Mouse (Mus musculus): ENCODE measurements around the gene Acaa1b. TPM values are rescaled to one million over a fixed set of nuclear protein-coding genes. Genes with fewer than 3 reads are reported as not detected.

Acaa1b gene
- polyA plus RNA-seq, 1 experiment from 2014 or later = 16.4 TPM

DNA sequence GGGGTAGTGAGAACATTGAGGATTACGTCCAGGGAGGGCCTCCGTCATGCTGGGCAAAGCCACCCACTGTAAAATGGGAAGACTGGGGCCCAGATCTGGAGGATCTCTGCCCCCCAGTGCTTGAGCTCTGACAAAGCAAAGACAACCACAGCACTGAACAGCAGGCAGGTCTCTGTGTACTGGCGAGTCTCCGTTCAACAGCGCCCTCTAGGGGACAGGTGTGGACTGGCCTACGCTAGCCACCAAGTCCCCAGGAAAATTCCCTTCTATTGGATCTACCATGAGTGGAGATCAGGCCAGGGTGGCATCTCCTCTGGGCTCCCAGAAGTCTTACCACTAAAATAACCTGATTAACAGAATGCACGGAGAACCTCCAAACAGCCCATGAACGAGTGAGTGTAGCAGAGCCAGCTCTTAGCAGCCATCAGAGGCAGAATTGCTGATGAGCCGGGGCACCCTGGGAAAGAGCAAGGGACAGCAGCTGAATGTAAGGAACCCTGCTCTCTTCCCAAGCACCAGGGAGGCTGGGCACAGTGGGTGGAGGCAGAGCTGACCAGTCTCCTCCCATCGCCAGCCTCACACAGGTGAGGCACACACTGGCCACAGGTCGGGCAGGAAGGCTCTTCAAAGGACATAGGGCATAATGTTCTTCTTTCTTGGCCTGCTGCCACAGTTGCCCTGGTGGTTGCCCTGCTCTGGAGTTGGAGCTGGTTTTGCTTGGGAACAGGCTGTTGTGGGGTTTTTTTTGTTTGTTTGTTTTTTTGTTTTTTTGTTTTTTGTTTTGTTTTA, 35.5 kb upstream of the Acaa1b start:
- peak; percentile 78 for ATAC-seq
- no peak overlapping the region for H3K4me2 ChIP-seq (replicated peaks; ENCODE audit: low read depth)
- 30% methylated on average over 11 of the region's 11 CpGs for WGBS
- no peaks in the 10 kb centered on the region for H3K4me1 ChIP-seq (replicated peaks; ENCODE audit: control insufficient read depth, insufficient read depth, low read length)
- no peak overlapping the region for H3K4me3 ChIP-seq (ENCODE audit: low read depth, low read length)
- no peak overlapping the region for H3K27ac ChIP-seq (ENCODE audit: low read depth, low read length)
- TF ChIP-seq CTCF (IDR thresholded peaks at IDR 0.05; ENCODE audit: low read depth) = peak; percentile 89
- H3K36me3 ChIP-seq (ENCODE audit: control insufficient read depth, insufficient read depth) = no peaks in the 10 kb centered on the region
- H3K9ac ChIP-seq (ENCODE audit: low read depth, low read length) = no peak overlapping the region
- no peaks in the 10 kb centered on the region for H3K9me3 ChIP-seq (ENCODE audit: control insufficient read depth)
- H3K27me3 ChIP-seq (replicated peaks; ENCODE audit: control insufficient read depth, insufficient read depth, low read length) = no peaks in the 10 kb centered on the region

GRCm38 (mm10) chr9:119181241-119181728, 24.4 kb upstream of the Acaa1b start:
- Histone ChIP-seq H3K27ac (ENCODE audit: low read depth, low read length) (no peak overlapping the region), H3K4me3 (ENCODE audit: low read depth, low read length) (no peak overlapping the region), H3K9ac (ENCODE audit: low read depth, low read length) (no peak overlapping the region), H3K4me2 (replicated peaks; ENCODE audit: low read depth) (no peak overlapping the region), H3K36me3 (ENCODE audit: control insufficient read depth, insufficient read depth) (no peaks in the 10 kb centered on the region), H3K4me1 (replicated peaks; ENCODE audit: control insufficient read depth, insufficient read depth, low read length) (no peaks in the 10 kb centered on the region), H3K27me3 (replicated peaks; ENCODE audit: control insufficient read depth, insufficient read depth, low read length) (no peaks in the 10 kb centered on the region), H3K9me3 (ENCODE audit: control insufficient read depth) (no peaks in the 10 kb centered on the region)
- TF ChIP-seq CTCF (IDR thresholded peaks at IDR 0.05; ENCODE audit: low read depth) = no peak
- WGBS = 31% methylated on average over 3 of the region's 3 CpGs
- ATAC-seq = no peak

- WGBS = 85% methylated on average over 11 of the region's 11 CpGs
- Histone ChIP-seq H3K4me3 (ENCODE audit: low read depth, low read length) (no peak overlapping the region), H3K9ac (ENCODE audit: low read depth, low read length) (no peak overlapping the region), H3K9me3 (ENCODE audit: control insufficient read depth) (no peaks in the 10 kb centered on the region), H3K27me3 (replicated peaks; ENCODE audit: control insufficient read depth, insufficient read depth, low read length) (no peaks in the 10 kb centered on the region), H3K36me3 (ENCODE audit: control insufficient read depth, insufficient read depth) (no peaks in the 10 kb centered on the region), H3K4me1 (replicated peaks; ENCODE audit: control insufficient read depth, insufficient read depth, low read length) (no peaks in the 10 kb centered on the region), H3K4me2 (replicated peaks; ENCODE audit: low read depth) (no peak overlapping the region), H3K27ac (ENCODE audit: low read depth, low read length) (no peak overlapping the region)
- ATAC-seq = no peak
- TF ChIP-seq CTCF (IDR thresholded peaks at IDR 0.05; ENCODE audit: low read depth) = no peak
These were observed 22.4 kb upstream of the Acaa1b start for GRCm38 (mm10) chr9:119179292-119179691.

- Histone ChIP-seq H3K4me2 (replicated peaks; ENCODE audit: low read depth) (no peak overlapping the region), H3K4me1 (replicated peaks; ENCODE audit: control insufficient read depth, insufficient read depth, low read length) (no peaks in the 10 kb centered on the region), H3K9me3 (ENCODE audit: control insufficient read depth) (no peaks in the 10 kb centered on the region), H3K9ac (ENCODE audit: low read depth, low read length) (no peak overlapping the region), H3K27ac (ENCODE audit: low read depth, low read length) (no peak overlapping the region), H3K27me3 (replicated peaks; ENCODE audit: control insufficient read depth, insufficient read depth, low read length) (no peaks in the 10 kb centered on the region), H3K36me3 (ENCODE audit: control insufficient read depth, insufficient read depth) (no peaks in the 10 kb centered on the region), H3K4me3 (ENCODE audit: low read depth, low read length) (no peak overlapping the region)
- ATAC-seq = no peak
- 93% methylated on average over 2 of the region's 2 CpGs for WGBS
- no peak for TF ChIP-seq CTCF (IDR thresholded peaks at IDR 0.05; ENCODE audit: low read depth)
These were observed 10.7 kb upstream of the Acaa1b start for GRCm38 (mm10) chr9:119167608-119168007.

- H3K36me3 ChIP-seq (ENCODE audit: control insufficient read depth, insufficient read depth) = no peaks in the 10 kb centered on the region
- no peak overlapping the region for H3K4me3 ChIP-seq (ENCODE audit: low read depth, low read length)
- H3K4me1 ChIP-seq (replicated peaks; ENCODE audit: control insufficient read depth, insufficient read depth, low read length) = no peaks in the 10 kb centered on the region; the same call in 1 of the 2 replicates
- peak overlapping the region; percentile 77 for H3K27ac ChIP-seq (ENCODE audit: low read depth, low read length)
- no peaks in the 10 kb centered on the region for H3K27me3 ChIP-seq (replicated peaks; ENCODE audit: control insufficient read depth, insufficient read depth, low read length)
- H3K9me3 ChIP-seq (ENCODE audit: control insufficient read depth) = no peaks in the 10 kb centered on the region
- no peak for TF ChIP-seq CTCF (IDR thresholded peaks at IDR 0.05; ENCODE audit: low read depth)
- WGBS = 55% methylated on average over 6 of the region's 6 CpGs
- no peak overlapping the region for H3K4me2 ChIP-seq (replicated peaks; ENCODE audit: low read depth)
- H3K9ac ChIP-seq (ENCODE audit: low read depth, low read length) = no peak overlapping the region
- ATAC-seq = peak; percentile 88
These were observed 8.7 kb upstream of the Acaa1b start for GRCm38 (mm10) chr9:119165548-119165947.

- H3K27ac ChIP-seq (ENCODE audit: low read depth, low read length) = peak overlapping the region; percentile 77; the same call in 1 of the 2 replicates
- WGBS = 68% methylated on average over 7 of the region's 7 CpGs
- ATAC-seq = peak; percentile 81
These were observed 7.8 kb upstream of the Acaa1b start for GRCm38 (mm10) chr9:119164743-119165142.

More at GRCm38 (mm10) chr9:119164743-119165142, 7.8 kb upstream of the Acaa1b start:
- H3K9me3 ChIP-seq (ENCODE audit: control insufficient read depth) = no peaks in the 10 kb centered on the region
- no peaks in the 10 kb centered on the region; the same call in 1 of the 2 replicates for H3K4me1 ChIP-seq (replicated peaks; ENCODE audit: control insufficient read depth, insufficient read depth, low read length)
- no peak overlapping the region for H3K4me2 ChIP-seq (replicated peaks; ENCODE audit: low read depth)
- no peaks in the 10 kb centered on the region for H3K36me3 ChIP-seq (ENCODE audit: control insufficient read depth, insufficient read depth)
- H3K9ac ChIP-seq (ENCODE audit: low read depth, low read length) = no peak overlapping the region
- no peak overlapping the region for H3K4me3 ChIP-seq (ENCODE audit: low read depth, low read length)
- no peak for TF ChIP-seq CTCF (IDR thresholded peaks at IDR 0.05; ENCODE audit: low read depth)
- H3K27me3 ChIP-seq (replicated peaks; ENCODE audit: control insufficient read depth, insufficient read depth, low read length) = no peaks in the 10 kb centered on the region
